Mouse (Mus musculus): Measurements from ENCODE around the gene Abcc4. TPM values are rescaled to one million over a fixed set of nuclear protein-coding genes. Genes with fewer than 3 reads are reported as not detected.

Abcc4 gene
- total and polyA plus RNA-seq, 3 experiments = 5.7 to 9.8 (median 9.1) TPM

DNA sequence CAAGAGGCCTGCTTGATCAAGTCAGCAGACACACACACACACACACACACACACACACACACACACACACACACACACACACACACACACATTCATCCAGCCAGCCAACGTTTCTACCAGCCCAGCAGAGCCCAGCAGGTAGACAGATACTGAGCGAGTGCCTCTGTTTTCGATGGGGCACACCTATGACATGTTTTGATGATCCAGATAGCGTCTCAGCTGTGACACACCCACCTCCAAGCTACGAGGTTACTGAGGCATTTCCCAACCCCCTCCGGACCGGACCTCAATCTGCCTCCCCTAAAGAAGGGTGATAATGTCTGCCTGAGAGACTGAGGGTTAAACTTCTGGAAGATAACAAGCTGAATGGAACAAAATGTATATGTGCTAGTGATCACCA, 5.4 kb downstream of the Abcc4 start:
- Histone ChIP-seq H3K9ac (ENCODE audit: low read depth, low read length) (no peak overlapping the region), H3K79me2 (replicated peaks; ENCODE audit: control insufficient read depth, insufficient read depth, low read length) (no peaks in the 10 kb centered on the region), H3K36me3 (ENCODE audit: control insufficient read depth, insufficient read depth, low read length) (no peaks in the 10 kb centered on the region), H3K27ac (no peak overlapping the region), H3K4me1 (ENCODE audit: control insufficient read depth, insufficient read depth, low read length) (peaks cover 3% of the 10 kb centered on the region; the same call in 1 of the 2 replicates), H3K27me3 (ENCODE audit: control insufficient read depth, insufficient read depth, low read length) (no peaks in the 10 kb centered on the region), H3K4me3 (no peak overlapping the region)
- no peak for TF ChIP-seq CTCF (IDR thresholded peaks at IDR 0.05)
- TF ChIP-seq POLR2A (IDR thresholded peaks at IDR 0.05; ENCODE audit: insufficient read depth, low read depth, low read length) = no peak
- TF ChIP-seq EP300 (IDR thresholded peaks at IDR 0.05; ENCODE audit: insufficient read depth, low read depth, low read length) = no peak
- intact Hi-C loops (cut with DNase I) = loop anchor here (5.0 kb wide), 1 partner anchor 117 kb away; no protein-coding TSS in a partner anchor
- no peak for DNase-seq
- WGBS = 74% methylated on average over 7 of the region's 7 CpGs

DNA sequence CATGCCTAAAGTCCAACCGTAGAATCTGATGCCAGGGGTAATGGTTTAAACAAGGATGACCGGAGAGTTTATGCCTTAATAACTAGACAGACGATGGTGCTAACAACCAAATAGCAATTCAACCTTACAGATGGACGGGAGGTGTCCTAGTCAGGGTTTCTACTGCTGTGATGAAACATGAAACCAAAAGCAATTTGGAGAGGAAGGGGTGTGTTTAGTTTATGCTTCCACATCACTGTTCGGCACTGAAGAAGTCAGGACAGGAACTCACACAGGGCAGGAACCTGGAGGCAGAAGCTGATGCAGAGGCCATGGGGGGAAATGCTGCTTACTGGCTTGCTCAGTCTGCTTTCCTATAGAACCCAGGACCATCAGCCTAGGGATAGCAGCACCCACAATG, 6.1 kb downstream of the Abcc4 start:
- H3K79me2 ChIP-seq (replicated peaks; ENCODE audit: control insufficient read depth, insufficient read depth, low read length) = no peaks in the 10 kb centered on the region
- no peaks in the 10 kb centered on the region for H3K36me3 ChIP-seq (ENCODE audit: control insufficient read depth, insufficient read depth, low read length)
- no peaks in the 10 kb centered on the region for H3K27me3 ChIP-seq (ENCODE audit: control insufficient read depth, insufficient read depth, low read length)
- 72% methylated on average over 5 of the region's 5 CpGs for WGBS
- no peak overlapping the region for H3K4me3 ChIP-seq
- H3K4me1 ChIP-seq (ENCODE audit: control insufficient read depth, insufficient read depth, low read length) = peaks cover 3% of the 10 kb centered on the region; the same call in 1 of the 2 replicates
- DNase-seq = no peak
- no peak overlapping the region for H3K9ac ChIP-seq (ENCODE audit: low read depth, low read length)
- TF ChIP-seq EP300 (IDR thresholded peaks at IDR 0.05; ENCODE audit: insufficient read depth, low read depth, low read length) (no peak), CTCF (IDR thresholded peaks at IDR 0.05) (no peak), POLR2A (IDR thresholded peaks at IDR 0.05; ENCODE audit: insufficient read depth, low read depth, low read length) (no peak)
- intact Hi-C loops (cut with DNase I) = loop anchor here (5.0 kb wide), 1 partner anchor 117 kb away; no protein-coding TSS in a partner anchor
- H3K27ac ChIP-seq = no peak overlapping the region

DNA sequence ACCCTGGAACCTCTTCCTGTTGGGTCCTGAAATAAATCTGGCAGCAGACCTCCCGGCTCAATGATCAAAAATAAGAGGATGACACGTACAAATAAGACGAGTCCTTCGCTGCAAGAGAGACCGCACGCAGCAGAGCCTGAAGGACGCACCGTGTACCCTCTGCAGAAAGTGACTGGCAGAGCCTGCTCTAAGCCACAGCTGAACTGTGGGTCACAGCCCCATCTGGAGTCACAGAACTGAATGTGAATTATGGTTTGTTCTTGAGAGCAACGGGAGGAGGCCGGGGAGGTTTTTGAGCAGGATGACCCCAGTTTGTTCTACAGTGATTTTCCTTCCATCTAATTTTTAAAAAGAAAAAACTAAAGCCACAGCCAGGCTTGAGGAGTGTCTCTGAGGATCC, 6.5 kb downstream of the Abcc4 start:
- DNase-seq = no peak
- H3K4me3 ChIP-seq = no peak overlapping the region
- H3K36me3 ChIP-seq (ENCODE audit: control insufficient read depth, insufficient read depth, low read length) = no peaks in the 10 kb centered on the region
- peaks cover 3% of the 10 kb centered on the region; the same call in 1 of the 2 replicates for H3K4me1 ChIP-seq (ENCODE audit: control insufficient read depth, insufficient read depth, low read length)
- intact Hi-C loops (cut with DNase I) = no loop called here
- no peak overlapping the region for H3K27ac ChIP-seq
- WGBS = 69% methylated on average over 10 of the region's 10 CpGs
- no peaks in the 10 kb centered on the region for H3K27me3 ChIP-seq (ENCODE audit: control insufficient read depth, insufficient read depth, low read length)
- no peak overlapping the region for H3K9ac ChIP-seq (ENCODE audit: low read depth, low read length)
- no peaks in the 10 kb centered on the region for H3K79me2 ChIP-seq (replicated peaks; ENCODE audit: control insufficient read depth, insufficient read depth, low read length)
- TF ChIP-seq CTCF (IDR thresholded peaks at IDR 0.05) = no peak
- no peak for TF ChIP-seq POLR2A (IDR thresholded peaks at IDR 0.05; ENCODE audit: insufficient read depth, low read depth, low read length)
- no peak for TF ChIP-seq EP300 (IDR thresholded peaks at IDR 0.05; ENCODE audit: insufficient read depth, low read depth, low read length)

DNA sequence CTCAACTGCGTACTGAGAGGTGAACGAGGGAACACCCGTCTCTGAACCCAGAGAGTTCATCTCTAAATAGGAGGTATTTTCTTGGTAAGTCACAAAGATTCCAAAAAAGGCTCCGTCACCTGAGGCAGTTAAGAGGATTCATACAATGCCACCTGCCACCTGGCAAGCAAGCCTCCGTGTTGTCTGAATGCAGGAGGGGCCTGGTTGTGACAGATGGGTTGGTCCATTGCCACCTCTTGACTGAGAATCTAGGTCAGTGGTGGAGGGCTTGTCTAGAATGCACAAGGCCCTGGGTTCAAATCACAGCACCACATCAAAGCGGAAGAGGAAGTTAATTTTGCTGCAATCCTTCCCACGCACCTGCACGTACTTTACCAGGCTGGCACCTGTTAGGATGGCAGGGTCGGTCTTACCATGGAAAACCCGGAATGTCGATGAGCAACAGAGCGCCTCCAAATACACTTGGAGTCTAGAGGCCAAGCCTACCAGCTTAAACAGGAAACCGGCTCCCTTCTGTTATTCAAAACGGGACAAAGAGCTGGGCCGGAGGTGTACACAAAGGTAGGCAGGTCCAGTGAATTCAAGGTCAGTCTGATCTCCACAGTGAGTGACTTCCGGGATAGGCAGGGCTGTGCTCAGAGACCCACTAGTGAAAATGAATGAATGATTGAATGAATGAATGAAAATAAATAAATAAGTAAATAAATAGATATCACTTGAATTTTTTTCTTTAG, 9.3 kb downstream of the Abcc4 start:
- Histone ChIP-seq H3K36me3 (ENCODE audit: control insufficient read depth, insufficient read depth, low read length) (no peaks in the 10 kb centered on the region), H3K27ac (no peak overlapping the region), H3K9ac (ENCODE audit: low read depth, low read length) (no peak overlapping the region), H3K79me2 (replicated peaks; ENCODE audit: control insufficient read depth, insufficient read depth, low read length) (no peaks in the 10 kb centered on the region), H3K27me3 (ENCODE audit: control insufficient read depth, insufficient read depth, low read length) (no peaks in the 10 kb centered on the region), H3K4me1 (ENCODE audit: control insufficient read depth, insufficient read depth, low read length) (peaks cover 10% of the 10 kb centered on the region), H3K4me3 (no peak overlapping the region)
- WGBS = 93% methylated on average over 16 of the region's 16 CpGs
- TF ChIP-seq POLR2A (IDR thresholded peaks at IDR 0.05; ENCODE audit: insufficient read depth, low read depth, low read length) = no peak
- no peak for TF ChIP-seq CTCF (IDR thresholded peaks at IDR 0.05)
- intact Hi-C loops (cut with DNase I) = no loop called here
- DNase-seq = no peak

DNA sequence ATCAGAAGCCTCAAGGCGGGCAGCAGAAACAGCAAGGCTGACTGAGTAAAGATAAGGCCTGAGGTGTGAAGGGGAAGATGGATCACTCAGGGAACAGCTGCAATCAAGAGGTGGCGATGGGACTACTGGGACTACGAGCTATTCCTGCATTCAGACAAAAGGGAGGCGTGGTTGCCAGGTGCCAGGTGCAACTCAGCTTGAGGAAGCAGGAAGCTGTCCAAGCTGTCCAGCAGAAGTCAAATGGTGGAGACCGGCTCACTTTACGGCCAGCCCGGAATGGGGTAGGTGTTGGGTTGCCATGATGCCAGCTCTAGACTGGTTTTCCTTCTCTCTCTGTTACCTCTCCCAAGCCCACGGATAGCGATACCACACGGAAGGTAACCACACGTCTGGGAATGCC, 10.2 kb downstream of the Abcc4 start:
- no peak for TF ChIP-seq POLR2A (IDR thresholded peaks at IDR 0.05; ENCODE audit: insufficient read depth, low read depth, low read length)
- TF ChIP-seq EP300 (IDR thresholded peaks at IDR 0.05; ENCODE audit: insufficient read depth, low read depth, low read length) = no peak
- no peak for TF ChIP-seq CTCF (IDR thresholded peaks at IDR 0.05)
- no peaks in the 10 kb centered on the region for H3K79me2 ChIP-seq (replicated peaks; ENCODE audit: control insufficient read depth, insufficient read depth, low read length)
- H3K27me3 ChIP-seq (ENCODE audit: control insufficient read depth, insufficient read depth, low read length) = no peaks in the 10 kb centered on the region
- WGBS = 92% methylated on average over 11 of the region's 11 CpGs
- no peak overlapping the region for H3K27ac ChIP-seq
- no peak for DNase-seq
- intact Hi-C loops (cut with DNase I) = no loop called here
- H3K36me3 ChIP-seq (ENCODE audit: control insufficient read depth, insufficient read depth, low read length) = no peaks in the 10 kb centered on the region
- H3K4me3 ChIP-seq = no peak overlapping the region
- H3K4me1 ChIP-seq (ENCODE audit: control insufficient read depth, insufficient read depth, low read length) = peaks cover 13% of the 10 kb centered on the region
- H3K9ac ChIP-seq (ENCODE audit: low read depth, low read length) = no peak overlapping the region

DNA sequence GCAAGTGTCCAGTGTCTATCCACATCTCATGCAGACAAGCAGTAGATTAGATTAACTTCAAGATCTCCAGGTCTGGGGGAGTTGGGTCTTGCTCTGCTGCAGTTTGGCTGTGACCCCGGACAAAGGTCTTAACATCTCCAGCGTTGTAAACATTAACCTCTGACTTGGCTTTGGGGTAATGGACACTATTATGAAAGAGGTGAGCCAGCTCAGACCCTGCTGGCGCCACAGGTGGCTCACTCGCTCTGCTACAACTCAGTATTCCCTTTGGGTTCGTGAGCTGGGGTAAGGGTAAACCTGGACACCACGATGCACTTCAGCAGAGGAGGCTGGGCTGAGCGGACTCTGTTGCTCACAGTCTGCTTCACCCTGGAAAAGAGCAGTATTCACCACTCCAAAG, 11.7 kb downstream of the Abcc4 start:
- no peak for DNase-seq
- no peak for TF ChIP-seq POLR2A (IDR thresholded peaks at IDR 0.05; ENCODE audit: insufficient read depth, low read depth, low read length)
- intact Hi-C loops (cut with DNase I) = loop anchor here (5.0 kb wide), 1 partner anchor 57 kb away; no protein-coding TSS in a partner anchor
- H3K9ac ChIP-seq (ENCODE audit: low read depth, low read length) = no peak overlapping the region
- H3K4me3 ChIP-seq = no peak overlapping the region
- no peaks in the 10 kb centered on the region for H3K36me3 ChIP-seq (ENCODE audit: control insufficient read depth, insufficient read depth, low read length)
- no peaks in the 10 kb centered on the region for H3K27me3 ChIP-seq (ENCODE audit: control insufficient read depth, insufficient read depth, low read length)
- H3K79me2 ChIP-seq (replicated peaks; ENCODE audit: control insufficient read depth, insufficient read depth, low read length) = no peaks in the 10 kb centered on the region
- peaks cover 16% of the 10 kb centered on the region for H3K4me1 ChIP-seq (ENCODE audit: control insufficient read depth, insufficient read depth, low read length)
- H3K27ac ChIP-seq = no peak overlapping the region
- WGBS = 95% methylated on average over 7 of the region's 7 CpGs

Data from heart, adult 2 months (tissue).